Mouse (Mus musculus): ENCODE data around the gene Kctd2.
A peak's percentile ranks its signal among the peaks of the same experiment; 100 is the strongest.

Kctd2 gene

DNA sequence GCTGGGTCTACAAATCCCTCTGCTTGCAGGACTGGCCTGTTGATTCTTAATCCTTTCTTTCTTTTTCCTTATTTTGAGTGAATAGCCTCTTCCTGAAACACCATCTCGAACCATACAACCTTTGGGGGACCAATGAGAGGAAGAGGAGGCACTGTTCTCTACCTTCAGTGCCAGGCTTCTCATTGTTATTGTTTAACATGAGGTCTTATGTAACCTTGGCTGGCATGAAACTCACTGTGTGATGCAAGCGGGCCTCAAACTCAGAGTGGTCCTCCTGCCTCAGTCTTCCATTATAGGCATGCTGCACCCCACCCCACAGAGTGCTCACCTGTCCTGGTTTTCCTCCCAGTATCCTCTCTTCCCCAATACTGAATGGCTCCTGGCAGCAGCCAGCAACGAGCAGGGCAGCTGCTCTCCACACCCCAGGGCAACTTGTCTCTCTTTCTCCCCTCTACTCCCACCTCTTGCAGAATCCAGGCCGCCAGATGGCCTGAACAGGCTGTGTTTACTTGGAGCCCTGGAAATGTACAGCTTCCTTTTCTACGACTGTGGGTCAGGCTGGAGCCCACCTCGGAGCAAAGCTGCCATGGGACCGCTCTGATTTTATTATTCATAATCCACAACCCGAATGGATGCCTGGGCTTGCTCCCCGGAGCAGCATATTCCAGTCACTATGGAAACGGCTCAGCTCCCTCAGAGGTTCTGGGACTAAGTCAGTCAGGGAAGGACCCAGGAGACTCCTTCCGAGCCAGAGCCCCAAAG is 19.1 kb upstream of the Kctd2 start:
- no peak for DNase-seq (ENCODE audit: low read depth)

DNA sequence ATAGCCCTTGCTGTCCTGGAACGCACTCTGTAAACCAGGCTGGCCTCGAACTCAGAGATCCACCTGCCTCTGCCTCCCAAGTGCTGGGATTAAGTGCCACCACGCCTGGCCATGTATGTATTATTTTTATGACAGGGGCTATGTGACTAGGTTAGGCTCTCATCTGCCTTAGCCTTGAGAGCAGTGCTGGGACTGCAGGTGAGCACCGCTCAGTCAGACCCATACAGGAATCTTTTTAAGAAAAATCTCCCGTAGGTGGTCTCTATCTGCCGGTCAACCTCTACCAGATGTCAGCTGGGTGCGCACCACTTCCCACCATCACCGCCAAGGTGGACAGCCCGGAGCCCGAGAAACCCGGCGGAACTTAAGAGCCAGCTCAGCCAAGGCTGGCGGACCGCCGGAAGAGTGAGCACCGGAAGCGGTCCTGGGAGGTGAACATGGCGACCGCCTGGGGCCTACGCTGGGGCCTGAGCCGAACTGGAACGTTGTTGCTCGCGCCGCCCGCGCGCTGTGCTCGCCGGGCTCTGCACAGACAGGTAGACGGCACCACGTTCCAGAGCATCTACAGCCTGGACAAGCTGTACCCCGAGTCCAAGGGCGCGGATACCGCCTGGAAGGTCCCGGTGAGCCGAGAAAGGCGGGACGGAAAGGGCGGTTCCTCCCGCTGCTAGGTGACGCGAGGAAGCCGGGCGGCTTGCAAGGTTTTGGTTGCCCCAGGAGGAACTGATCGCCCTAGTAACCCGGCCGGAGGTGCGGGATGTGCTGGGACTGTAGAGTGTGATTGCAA is 16.4 kb upstream of the Kctd2 start, which contains the start of gene Mrpl58:
Gene Mrpl58, plus strand, starts transcription at position 415 of the 787 bp plus-strand sequence.
- peak; percentile 72 for DNase-seq (ENCODE audit: low read depth)

DNA sequence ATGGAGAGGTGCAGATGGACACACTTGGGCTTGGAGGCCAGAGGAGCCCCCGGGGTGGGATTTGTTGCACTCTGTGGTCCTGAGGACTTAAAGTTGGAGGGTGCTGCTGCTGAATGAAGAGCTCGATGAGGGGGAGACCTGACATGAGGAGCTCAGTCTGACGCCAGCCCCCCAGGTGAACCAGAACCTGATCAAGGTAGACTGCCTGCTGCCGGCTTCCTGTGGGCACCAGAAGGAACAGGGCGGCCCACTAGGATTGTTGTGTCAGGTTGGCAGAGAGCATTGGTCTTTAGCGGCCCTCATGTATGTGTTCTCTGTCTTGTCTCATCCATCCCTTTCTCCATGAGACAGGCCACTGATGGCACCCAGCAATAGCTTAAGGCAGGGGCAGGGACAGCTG is 14.2 kb upstream of the Kctd2 start:
- DNase-seq (ENCODE audit: low read depth): no peak

DNA sequence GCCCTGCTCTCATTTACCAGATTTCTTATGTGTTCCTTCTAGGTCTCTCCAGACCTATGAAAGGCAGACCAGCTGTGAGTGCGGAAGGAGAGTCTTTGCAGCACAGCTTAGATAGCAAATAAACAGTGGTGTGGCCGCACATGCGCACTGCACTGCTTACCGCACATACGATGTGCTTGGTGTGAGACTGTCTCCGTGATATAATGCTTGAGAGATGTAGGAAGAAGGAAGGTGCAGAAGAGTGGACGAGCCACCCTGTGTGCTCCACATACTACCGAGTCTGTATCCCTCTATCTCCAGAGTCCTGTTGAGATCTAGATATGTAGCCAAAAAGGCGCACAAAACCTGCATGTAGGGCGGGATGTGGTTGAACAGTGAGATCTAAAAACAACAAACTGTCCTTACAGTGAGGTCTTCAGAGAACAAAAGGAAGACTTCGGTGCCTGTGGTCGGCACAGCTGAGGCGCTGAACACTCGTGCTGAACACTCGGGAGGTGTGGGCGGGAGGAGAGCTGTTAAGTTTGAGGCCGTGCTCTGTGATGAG is 13.0 kb upstream of the Kctd2 start:
- no peak for DNase-seq (ENCODE audit: low read depth)

DNA sequence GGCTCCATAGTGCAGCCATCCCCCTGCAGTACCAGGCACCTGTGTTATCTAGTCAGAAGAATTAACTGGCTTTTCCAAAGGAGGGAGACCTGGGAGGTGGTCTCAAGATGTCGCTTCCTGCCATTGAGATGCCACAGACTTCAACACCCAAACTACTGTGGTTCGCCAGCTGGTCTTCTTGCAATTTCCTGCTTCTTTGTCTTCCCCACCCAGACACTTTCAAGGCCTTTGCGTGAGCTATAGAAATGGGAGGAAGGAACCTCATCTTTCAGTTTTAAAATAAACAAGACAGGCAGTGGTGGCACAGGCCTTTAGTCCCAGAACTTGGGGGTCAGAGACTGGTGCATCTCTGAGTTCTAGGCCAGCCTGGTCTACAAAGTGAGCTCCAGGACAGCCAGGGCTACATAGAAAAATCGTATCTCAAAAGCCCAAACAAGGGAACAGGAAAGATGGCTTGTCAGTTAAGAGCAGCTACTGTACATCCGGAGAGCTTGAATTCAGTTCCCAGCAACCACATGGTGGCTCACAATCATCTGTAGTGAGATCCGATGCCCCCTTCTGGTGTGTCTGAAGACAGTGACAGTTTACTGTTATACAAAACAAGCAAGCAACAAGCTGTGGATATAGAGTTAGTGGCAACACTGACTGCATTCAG is 11.5 kb upstream of the Kctd2 start:
- DNase-seq (ENCODE audit: low read depth): no peak

DNA sequence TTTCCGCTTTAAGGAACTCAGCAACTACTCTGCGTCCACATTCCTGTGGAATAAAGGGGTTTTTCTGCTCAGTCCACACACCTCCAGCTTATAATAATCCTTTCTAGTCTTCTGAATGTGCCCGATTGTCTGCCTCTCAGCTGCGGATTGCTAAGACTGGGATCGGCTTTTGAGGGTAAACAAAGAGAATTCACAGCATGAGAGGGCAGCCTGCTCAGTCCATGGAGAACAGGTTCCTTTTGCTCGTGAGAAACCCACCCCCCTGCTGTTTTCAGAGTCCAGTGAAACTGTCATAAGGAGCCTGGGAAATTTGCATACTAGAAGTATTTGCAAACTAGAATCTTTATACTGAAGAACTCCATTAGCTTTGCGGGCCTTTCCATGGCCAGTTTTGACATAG is 10.4 kb upstream of the Kctd2 start:
- DNase-seq (ENCODE audit: low read depth): no peak

DNA sequence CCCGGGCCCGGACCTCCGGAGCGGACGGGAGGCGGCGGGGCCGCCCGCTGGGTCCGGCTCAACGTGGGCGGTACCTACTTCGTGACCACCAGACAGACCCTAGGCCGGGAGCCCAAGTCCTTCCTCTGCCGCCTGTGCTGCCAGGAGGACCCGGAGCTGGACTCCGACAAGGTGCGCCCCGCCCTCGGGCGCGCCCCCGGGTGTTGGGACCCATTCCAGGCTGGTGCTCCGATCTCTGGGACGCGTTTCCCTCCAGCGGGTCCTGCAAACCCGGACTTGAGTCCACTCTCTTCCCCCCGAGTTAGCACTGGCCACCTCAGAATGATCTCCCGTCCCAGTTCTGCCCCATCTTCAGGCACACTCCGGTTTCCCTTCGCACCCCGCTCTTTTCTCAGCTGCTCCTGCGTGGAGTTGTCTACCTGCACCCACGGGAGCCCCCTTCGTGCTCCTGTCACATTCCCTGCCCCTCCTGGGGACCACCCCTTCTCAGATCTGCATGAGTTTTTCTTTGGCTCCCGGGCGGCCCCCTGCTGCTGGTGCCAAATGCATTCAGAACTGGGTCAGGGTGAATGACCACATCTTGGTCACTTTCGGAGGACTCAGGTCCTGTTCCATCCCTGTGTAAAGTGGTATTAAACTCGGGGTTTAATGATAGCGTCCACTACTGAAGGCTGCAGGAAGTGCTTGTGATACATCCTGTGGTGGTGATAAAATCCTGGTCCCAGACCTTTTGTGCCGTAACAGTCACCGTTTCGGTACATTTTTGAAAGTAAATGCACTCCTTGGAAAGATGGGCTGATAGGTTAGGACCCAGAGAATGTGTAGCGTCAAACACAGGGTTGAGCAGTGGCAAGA is 635 bp downstream of the Kctd2 start:
- DNase-seq (ENCODE audit: low read depth): no peak

DNA sequence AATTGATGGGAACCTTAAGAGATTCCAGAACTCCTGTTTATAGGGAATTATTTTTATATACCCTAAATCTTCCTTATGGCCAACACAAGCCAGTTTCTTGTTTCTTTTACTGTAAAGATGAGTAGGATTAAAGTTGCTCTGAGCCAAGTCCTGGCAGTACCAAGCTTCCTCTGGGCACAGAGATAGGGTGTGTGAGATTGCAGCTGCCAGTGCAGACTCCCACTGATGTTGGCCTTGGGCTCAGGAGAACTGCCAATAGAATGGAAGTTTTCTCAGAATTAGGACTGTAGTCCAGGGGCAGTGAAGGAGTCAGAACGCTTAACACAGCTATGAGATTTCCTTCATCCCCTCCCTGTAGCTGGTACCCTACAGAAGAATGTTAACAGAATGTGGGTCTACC is 1.4 kb downstream of the Kctd2 start:
- no peak for DNase-seq (ENCODE audit: low read depth)

DNA sequence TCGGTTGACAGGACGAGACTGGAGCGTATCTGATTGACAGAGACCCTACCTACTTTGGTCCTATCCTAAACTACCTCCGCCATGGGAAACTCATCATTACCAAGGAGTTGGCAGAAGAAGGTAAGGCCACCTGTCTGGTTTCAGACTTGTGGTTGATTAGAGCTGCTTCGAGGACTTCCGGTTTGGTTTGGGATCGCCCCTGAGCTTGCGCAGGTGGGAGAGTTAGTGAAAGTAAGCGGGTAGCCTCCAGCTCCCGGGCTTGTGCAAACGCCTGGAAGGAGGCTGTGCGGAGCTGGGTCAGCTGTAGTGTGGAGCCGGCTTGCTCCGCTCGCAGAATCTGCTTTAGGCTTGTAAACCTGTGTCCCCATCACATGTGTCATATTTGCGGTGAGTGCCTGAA is 2.0 kb downstream of the Kctd2 start:
- no peak for DNase-seq (ENCODE audit: low read depth)

DNA sequence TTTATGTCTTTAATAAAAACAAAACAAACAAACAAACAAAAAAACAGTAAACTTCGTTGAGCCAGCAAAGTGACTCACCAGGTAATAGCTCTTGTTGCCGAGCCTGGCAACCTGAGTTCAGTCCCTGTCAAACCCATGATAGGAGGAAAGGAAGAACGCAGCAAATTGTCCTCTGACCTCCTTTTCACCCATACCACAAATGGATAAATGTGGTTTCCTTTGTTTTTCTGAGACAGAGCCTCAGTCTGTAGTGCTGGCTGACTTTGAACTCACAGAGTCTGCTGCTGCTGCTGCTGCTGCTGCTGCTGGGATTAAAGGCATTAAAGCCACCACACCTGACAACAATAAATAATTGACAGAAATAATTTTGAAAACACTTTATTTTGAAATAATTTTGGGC is 3.2 kb downstream of the Kctd2 start:
- no peak for DNase-seq (ENCODE audit: low read depth)

DNA sequence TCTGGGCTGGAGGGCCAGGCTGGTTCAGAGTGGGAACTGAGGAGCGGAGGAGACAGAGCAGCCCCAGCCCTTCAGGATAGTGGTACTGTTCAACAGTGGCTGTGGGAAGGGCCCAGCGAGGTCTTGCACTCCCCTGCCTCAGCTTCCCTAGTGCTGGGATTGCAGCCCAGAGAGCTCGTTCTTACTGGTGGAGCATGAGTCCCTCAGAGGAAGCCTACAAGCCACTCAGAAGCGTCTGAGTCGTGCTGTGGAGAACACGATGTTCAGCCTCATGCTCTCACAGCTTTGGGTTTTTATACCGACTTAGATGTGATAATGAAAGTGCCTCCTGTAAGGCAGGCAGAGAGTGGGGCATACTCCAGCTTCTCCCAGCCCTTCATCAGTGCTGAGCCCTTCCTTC is 4.7 kb downstream of the Kctd2 start:
- no peak for DNase-seq (ENCODE audit: low read depth)

DNA sequence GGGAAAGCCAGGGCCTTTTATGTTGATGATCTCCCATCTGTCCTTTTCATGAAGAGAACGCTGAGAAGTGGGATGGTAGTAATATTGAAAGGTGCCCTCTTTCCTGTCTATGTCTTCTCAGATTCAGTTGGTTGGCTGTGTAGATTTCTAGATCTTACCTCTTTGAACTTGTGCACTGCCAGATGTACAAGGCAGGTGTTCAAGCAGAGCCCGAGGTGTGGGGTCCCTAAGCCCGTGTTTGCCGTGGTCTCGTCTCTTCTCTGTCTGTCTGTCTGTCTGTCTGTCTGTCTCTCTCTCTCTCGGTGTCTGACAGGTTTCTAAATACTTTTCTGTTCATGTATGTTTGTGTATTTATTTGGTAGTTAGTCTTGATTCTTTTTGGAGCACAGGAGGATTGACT is 5.7 kb downstream of the Kctd2 start:
- no peak for DNase-seq (ENCODE audit: low read depth)

DNA sequence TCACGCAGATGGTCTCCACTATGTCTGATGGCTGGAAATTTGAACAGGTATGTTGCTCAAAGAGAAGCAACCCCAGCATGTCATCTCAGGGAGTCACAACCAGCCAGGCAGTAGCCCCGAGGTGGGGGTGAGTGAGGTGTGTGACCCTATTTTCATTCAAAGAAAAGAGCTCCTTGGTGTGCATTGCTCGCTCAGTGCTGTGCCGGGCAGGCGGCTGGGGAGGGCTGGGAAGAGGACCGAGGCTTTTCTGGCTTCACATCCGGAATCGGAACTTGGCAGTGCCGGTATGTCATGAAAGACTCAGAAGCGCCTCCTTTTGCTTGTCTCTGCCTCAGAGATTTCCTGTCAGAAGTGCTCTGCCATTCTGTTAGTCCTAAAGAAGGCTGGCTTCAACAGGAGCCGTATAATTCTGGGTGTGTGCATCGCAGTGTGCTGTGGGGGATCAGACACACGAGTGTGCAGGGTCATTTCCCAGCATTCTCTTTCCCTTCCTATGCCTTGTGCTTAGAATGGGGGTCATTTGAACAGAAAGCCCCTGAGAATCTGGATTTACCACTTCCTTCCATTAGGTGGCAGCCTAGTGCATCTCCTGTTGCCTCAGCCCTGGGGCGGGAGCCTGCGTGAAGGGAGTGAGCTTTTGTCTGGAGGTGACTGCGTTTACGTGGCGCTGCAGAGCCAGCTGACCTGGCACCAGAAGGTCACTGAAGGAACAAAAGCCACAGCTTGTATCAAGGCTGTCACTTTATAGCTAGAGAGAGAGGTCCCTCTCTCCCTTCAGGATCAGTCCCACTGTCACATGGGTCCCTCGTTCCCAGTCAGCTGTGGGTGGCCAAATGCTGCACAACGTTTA is 7.8 kb downstream of the Kctd2 start:
- DNase-seq (ENCODE audit: low read depth): peak; percentile 72

DNA sequence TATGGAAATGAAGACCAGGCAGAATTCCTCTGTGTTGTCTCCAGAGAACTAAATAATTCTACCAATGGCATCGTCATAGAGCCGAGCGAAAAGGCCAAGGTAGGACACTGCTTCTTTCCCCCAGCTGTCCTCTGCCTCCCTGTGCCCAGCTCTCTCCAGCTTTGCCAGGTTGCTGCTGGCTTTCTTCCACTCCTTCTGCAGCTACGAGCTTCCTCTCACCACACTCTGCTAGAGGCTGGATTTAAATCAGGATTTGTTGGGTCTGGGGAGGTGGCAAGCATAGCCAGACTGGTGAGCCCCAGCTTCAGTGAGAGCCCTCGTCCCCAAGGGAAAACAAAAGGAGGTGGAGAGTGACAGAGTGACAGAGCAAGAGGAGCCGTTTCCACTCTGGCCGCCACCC is 9.4 kb downstream of the Kctd2 start:
- no peak for DNase-seq (ENCODE audit: low read depth)

DNA sequence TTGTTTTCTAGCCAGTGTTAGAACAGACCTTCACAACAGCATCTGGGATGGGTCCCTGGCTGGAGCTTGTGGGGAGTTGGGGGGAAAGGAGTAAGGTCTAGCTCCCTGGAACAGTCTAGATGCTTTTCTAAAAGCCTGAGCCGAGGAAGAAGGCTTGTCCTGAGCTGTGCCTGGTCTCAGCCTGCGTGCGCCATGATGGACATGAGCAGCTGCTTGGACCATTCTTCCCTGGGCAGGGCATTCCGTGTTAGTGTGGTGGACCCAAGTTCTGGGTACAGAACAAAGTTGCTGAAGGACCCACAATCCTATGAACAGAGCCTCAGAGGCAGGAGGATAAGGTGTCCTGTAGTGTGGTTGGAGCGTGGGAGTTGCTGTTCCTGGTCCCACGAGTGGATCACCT is 10.6 kb downstream of the Kctd2 start:
- no peak for DNase-seq (ENCODE audit: low read depth)

DNA sequence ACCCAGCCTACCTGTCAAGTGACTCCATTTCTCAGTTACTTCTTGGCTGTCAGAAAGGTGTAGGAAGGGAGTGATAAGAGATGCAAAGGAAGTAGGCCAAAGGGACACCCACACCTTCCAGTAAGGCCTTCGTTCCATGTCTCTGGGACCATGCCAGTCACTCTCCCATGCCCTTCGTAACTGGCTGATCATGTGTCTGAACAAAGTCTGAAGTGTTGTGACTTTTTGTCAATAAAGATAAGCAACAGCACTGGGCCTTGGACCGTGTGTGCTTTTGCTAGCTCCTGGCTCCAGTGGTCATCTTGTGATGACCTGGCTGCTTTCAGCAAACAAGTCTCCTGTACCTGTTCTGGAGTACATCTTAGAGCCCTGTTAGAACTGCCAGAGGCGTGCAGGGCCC is 12.9 kb downstream of the Kctd2 start:
- no peak for DNase-seq (ENCODE audit: low read depth)

DNA sequence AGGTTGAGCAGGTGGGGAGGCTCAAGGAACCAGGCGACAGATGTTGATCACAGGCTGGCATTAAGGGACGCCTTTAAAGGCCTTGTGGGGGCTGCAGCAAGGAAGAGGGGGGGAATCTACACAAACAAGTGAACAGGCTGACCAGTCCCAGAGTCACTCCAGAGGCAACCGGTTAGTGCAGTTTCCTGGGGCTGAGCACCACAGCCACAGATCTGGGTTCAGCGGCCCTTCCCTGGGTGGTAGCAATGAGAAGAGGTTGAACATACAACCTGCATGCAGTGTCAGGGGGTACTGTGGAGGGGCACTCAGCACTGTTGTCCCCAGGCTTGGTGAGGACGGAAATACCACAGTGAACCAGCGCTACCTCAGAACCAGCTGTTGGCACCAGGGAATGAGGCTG is 13.4 kb downstream of the Kctd2 start:
- no peak for DNase-seq (ENCODE audit: low read depth)

DNA sequence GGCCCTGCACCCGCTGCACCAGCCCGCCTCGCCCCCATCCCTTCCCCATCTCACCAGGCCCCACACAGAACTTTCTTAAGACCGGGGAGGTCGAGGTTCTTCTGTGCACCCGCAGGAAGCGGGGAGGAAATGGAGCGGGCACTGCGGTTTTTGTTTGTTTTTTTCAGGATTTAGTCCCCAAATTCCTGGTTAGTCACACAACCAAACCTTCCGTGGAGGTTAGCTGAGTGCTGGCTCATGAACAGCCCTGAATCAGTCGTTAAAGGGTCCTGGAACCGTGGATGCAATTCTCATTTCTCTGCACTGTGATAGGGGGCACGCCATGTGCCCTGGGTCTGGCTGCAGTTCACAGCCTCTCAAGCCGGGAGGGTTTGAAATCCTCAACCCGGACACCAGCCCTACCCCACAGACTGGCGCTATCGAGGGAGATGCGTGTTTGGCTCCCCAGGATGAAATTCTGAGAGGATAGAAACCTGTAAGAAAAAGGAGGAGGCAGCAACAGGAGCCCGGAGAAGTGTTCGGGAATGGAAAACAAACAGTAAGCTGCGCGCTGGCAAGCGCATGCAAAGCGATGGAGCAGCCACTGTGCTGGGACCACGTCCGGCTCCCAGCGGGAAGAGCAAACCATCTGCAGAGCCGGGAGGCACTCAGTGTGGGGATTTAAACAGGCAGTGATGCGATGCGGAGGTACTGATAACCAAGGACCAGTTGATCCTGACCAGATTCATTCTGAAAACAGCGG is 15.8 kb downstream of the Kctd2 start:
- DNase-seq (ENCODE audit: low read depth): no peak

DNA sequence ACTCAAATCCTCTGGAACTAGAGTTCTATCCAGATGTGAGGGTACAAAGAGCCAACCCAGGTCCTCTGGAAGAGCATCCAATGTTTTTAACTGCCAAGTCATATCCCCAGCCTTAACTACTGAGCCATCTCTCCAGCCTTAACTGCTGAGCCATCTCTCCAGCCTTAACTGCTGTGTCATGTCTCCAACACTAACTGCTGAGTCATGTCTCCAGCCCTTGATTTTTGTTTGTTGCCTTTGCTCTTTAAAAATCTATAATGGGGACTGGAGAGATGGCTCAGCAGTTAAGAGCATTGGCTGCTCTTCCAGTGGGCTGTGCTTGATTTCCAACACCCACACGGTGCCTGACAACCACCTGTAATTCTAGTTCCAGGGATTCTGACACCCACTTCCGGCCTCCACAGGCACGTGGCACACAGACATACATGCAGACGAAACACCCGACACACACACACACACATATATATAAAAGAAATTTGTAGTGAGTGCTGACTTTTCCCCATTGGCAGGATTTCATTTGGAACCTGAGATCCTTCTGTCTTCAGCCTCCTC is 17.7 kb downstream of the Kctd2 start:
- DNase-seq (ENCODE audit: low read depth): no peak

DNA sequence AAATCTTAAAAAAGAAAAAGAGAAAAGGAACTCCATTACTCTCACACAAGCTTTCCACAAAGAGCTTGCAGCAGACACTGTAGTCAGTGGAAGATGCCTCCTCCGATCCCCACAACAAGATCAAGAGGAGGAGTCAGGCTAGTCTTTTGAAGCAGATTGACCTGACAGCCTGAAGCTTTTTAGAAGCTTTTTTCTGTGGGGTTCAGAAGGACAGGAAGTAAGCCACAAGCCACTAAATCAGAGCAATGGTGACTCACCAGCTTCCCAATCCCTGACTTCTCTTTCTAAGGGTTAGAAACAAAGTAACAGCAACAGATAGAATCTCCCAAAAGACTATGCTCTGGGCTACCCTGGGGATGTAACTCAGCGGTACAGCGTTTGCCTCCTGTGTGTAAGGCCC is 19.4 kb downstream of the Kctd2 start:
- DNase-seq (ENCODE audit: low read depth): no peak

All from c-Kit-positive CD71-negative TER-119-negative erythroid progenitor cells, embryonic 14.5 days (primary cell).